Mouse (Mus musculus) MEL (cell line): ENCODE results near the gene Dhrs7. TPM values are rescaled to one million over a fixed set of nuclear protein-coding genes. Genes with fewer than 3 reads are reported as not detected.

Source experiments
- DNase-seq: peaks from one replicate; pipeline ENCODE4 v3.0.0; 2011; ENCODE audit warnings: low read depth, low spot score
- H3K27ac ChIP-seq: 2 replicates; pipeline ENCODE4 v1.5.1; 2012; ENCODE audit warnings: low read depth, mild to moderate bottlenecking, control low read depth, low read length, moderate library complexity; ENCODE audit not compliant: control insufficient read depth
- H3K27me3 ChIP-seq, 2 experiments: fragments of 150-350 bp in 1 of 2; sonication (generic) in 1 of 2; 2 replicates each; pipeline ENCODE4 v1.6.1; 2012; ENCODE audit warnings: low read length in 2 of 2, mild to moderate bottlenecking in 2 of 2, improper control_type of control experiment in 1 of 2, moderate library complexity in 1 of 2; ENCODE audit not compliant: insufficient read depth in 2 of 2, control insufficient read depth in 1 of 2
- H3K36me3 ChIP-seq, 2 experiments: 2 replicates each; pipeline ENCODE4 v1.6.1; 2012 to 2014; ENCODE audit warnings: low read length in 2 of 2, improper control_type of control experiment in 1 of 2, inconsistent platforms in 1 of 2, mild to moderate bottlenecking in 1 of 2; ENCODE audit not compliant: insufficient read depth in 2 of 2, control insufficient read depth in 1 of 2
- H3K4me1 ChIP-seq, 2 experiments: fragments of 150-350 bp in 1 of 2; sonication (generic) in 1 of 2; 2 replicates each; pipeline ENCODE4 v1.6.1; 2012; ENCODE audit warnings: low read length in 2 of 2, improper control_type of control experiment in 1 of 2, mild to moderate bottlenecking in 1 of 2; ENCODE audit not compliant: insufficient read depth in 2 of 2, control insufficient read depth in 1 of 2
- H3K4me3 ChIP-seq, 2 experiments: fragments of 150-350 bp in 1 of 2; sonication (generic) in 1 of 2; 2 replicates each; pipeline ENCODE4 v1.5.1; 2012; ENCODE audit warnings: low read depth in 2 of 2, low read length in 2 of 2, mild to moderate bottlenecking in 2 of 2, moderate library complexity in 2 of 2, control low read depth in 1 of 2, improper control_type of control experiment in 1 of 2; ENCODE audit not compliant: control insufficient read depth in 1 of 2, insufficient read depth in 1 of 2
- H3K79me2 ChIP-seq: 2 replicates; pipeline ENCODE4 v1.6.1; 2012; ENCODE audit warnings: mild to moderate bottlenecking, low read length, moderate library complexity; ENCODE audit not compliant: control insufficient read depth, poor library complexity, insufficient read depth
- H3K9ac ChIP-seq: 2 replicates; pipeline ENCODE4 v1.6.1; 2012; ENCODE audit warnings: low read depth, mild to moderate bottlenecking, control low read depth, low read length, moderate library complexity; ENCODE audit not compliant: control insufficient read depth, poor library complexity, severe bottlenecking
- H3K9me3 ChIP-seq: fragments of 150-350 bp; sonication (generic); replicated peaks from 2 replicates; pipeline ENCODE4 v1.6.1; 2012; ENCODE audit warnings: mild to moderate bottlenecking, low read length, improper control_type of control experiment, moderate library complexity; ENCODE audit not compliant: insufficient read depth
- CHD1 ChIP-seq: IDR thresholded peaks from 2 replicates; pipeline ENCODE4 v1.6.1; 2012; ENCODE audit warnings: low read depth, mild to moderate bottlenecking, inconsistent platforms, low read length, improper control_type of control experiment
- E2F4 ChIP-seq: IDR thresholded peaks from 2 replicates; pipeline ENCODE4 v1.6.1; 2011; ENCODE audit warnings: low read depth, low read length, improper control_type of control experiment, borderline replicate concordance
- EP300 ChIP-seq, 2 experiments: IDR thresholded peaks; 2 replicates each; pipeline ENCODE4 v1.6.1; 2011; ENCODE audit warnings: improper control_type of control experiment in 2 of 2, low read length in 2 of 2, low read depth in 1 of 2, mild to moderate bottlenecking in 1 of 2
- ETS1 ChIP-seq: IDR thresholded peaks from 2 replicates; pipeline ENCODE4 v1.6.1; 2012; ENCODE audit warnings: low read depth, mild to moderate bottlenecking, inconsistent platforms, low read length, improper control_type of control experiment, moderate library complexity
- GABPA ChIP-seq: IDR thresholded peaks from 2 replicates; pipeline ENCODE4 v1.6.1; 2012; ENCODE audit warnings: low read depth, mild to moderate bottlenecking, inconsistent platforms, low read length, improper control_type of control experiment, moderate library complexity
- MXI1 ChIP-seq: IDR thresholded peaks from 2 replicates; pipeline ENCODE4 v1.6.1; 2011; ENCODE audit warnings: mild to moderate bottlenecking, low read depth, low read length, improper control_type of control experiment
- MYB ChIP-seq: IDR thresholded peaks from 2 replicates; pipeline ENCODE4 v1.6.1; 2011; ENCODE audit warnings: mild to moderate bottlenecking, low read depth, low read length, improper control_type of control experiment
- NELFE ChIP-seq: IDR thresholded peaks from 2 replicates; pipeline ENCODE4 v1.6.1; 2011; ENCODE audit warnings: low read depth, low read length, improper control_type of control experiment
- NRF1 ChIP-seq: IDR thresholded peaks from 2 replicates; pipeline ENCODE4 v1.6.1; 2014; ENCODE audit warnings: low read depth, mild to moderate bottlenecking, inconsistent platforms, low read length, improper control_type of control experiment, moderate library complexity; ENCODE audit not compliant: poor library complexity, insufficient read depth, severe bottlenecking
- POLR2A ChIP-seq, 2 experiments: IDR thresholded peaks; 2 replicates each; pipeline ENCODE4 v1.6.1; 2011 to 2012; ENCODE audit warnings: low read length in 2 of 2, mild to moderate bottlenecking in 2 of 2, control low read depth in 1 of 2, improper control_type of control experiment in 1 of 2, low read depth in 1 of 2, moderate library complexity in 1 of 2; ENCODE audit not compliant: control insufficient read depth in 1 of 2, insufficient read depth in 1 of 2, poor library complexity in 1 of 2
- POLR2AphosphoS2 ChIP-seq: IDR thresholded peaks from 2 replicates; pipeline ENCODE4 v1.6.1; 2011; ENCODE audit warnings: low read length, improper control_type of control experiment
- SIN3A ChIP-seq: IDR thresholded peaks from 2 replicates; pipeline ENCODE4 v1.6.1; 2012; ENCODE audit warnings: low read length, improper control_type of control experiment, inconsistent platforms
- TCF12 ChIP-seq: IDR thresholded peaks from 2 replicates; pipeline ENCODE4 v1.6.1; 2014; ENCODE audit warnings: low read depth, mild to moderate bottlenecking, inconsistent platforms, low read length, improper control_type of control experiment, moderate library complexity
- USF1 ChIP-seq: IDR thresholded peaks from 2 replicates; pipeline ENCODE4 v1.6.1; 2014; ENCODE audit warnings: low read depth, mild to moderate bottlenecking, inconsistent platforms, low read length, improper control_type of control experiment, moderate library complexity
- USF2 ChIP-seq, 2 experiments: IDR thresholded peaks; 2 replicates each; pipeline ENCODE4 v1.6.1; 2011 to 2012; ENCODE audit warnings: improper control_type of control experiment in 2 of 2, low read length in 2 of 2, borderline replicate concordance in 1 of 2, inconsistent platforms in 1 of 2, low read depth in 1 of 2, mild to moderate bottlenecking in 1 of 2; ENCODE audit not compliant: insufficient read depth in 1 of 2
- ZC3H11A ChIP-seq: IDR thresholded peaks from 2 replicates; pipeline ENCODE4 v1.6.1; 2012; ENCODE audit warnings: low read depth, mild to moderate bottlenecking, inconsistent platforms, low read length, improper control_type of control experiment
- ZKSCAN1 ChIP-seq: IDR thresholded peaks from 2 replicates; pipeline ENCODE4 v1.6.1; 2012; ENCODE audit warnings: low read depth, mild to moderate bottlenecking, inconsistent platforms, low read length, improper control_type of control experiment, moderate library complexity
- ZNF384 ChIP-seq: IDR thresholded peaks from 2 replicates; pipeline ENCODE4 v1.6.1; 2012; ENCODE audit warnings: low read depth, mild to moderate bottlenecking, inconsistent platforms, low read length, improper control_type of control experiment
- polyA plus RNA-seq, 2 experiments: library from polyadenylated mRNA; stranded (reverse) in 1 of 2; unstranded in 1 of 2; fragments of >175 nt in 1 of 2; fragments of >200 nt in 1 of 2; gene quantifications; 2 replicates each; pipeline versions ENCODE4 v1.2.1 to v1.2.4; 2012; ENCODE audit warnings: low replicate concordance in 2 of 2, low read depth in 1 of 2; ENCODE audit not compliant: insufficient read length in 2 of 2, insufficient read depth in 1 of 2, missing spikeins in 1 of 2
- total RNA-seq: library from RNA; depleted of rRNA; stranded (reverse); fragments of 300-350 nt; gene quantifications from 2 replicates; pipeline ENCODE4 v1.2.3, GENCODE M21; 2012

The Dhrs7 gene
- total and polyA plus RNA-seq, 3 experiments: 11.6 to 14.9 TPM; not detected in 1

GRCm38 (mm10) chr12:72648921-72649320, 15.8 kb downstream of the Dhrs7 start:
- no peak overlapping the region for H3K9ac ChIP-seq
- no peak overlapping the region for H3K27ac ChIP-seq

GRCm38 (mm10) chr12:72638025-72638424, 26.7 kb downstream of the Dhrs7 start:
- no peaks in the 10 kb centered on the region for H3K9me3 ChIP-seq
- TF ChIP-seq MYB (no peak), GABPA (no peak), ZKSCAN1 (no peak), ZNF384 (no peak), MXI1 (no peak), TCF12 (no peak), USF1 (no peak), ETS1 (no peak)
- no peaks in the 10 kb centered on the region for H3K79me2 ChIP-seq
- no peak for DNase-seq
- no peak overlapping the region for H3K27ac ChIP-seq
- no peaks in the 10 kb centered on the region for H3K36me3 ChIP-seq
- no peak overlapping the region for H3K4me3 ChIP-seq
- H3K27me3 ChIP-seq: no peaks in the 10 kb centered on the region
- H3K4me1 ChIP-seq: no peaks in the 10 kb centered on the region
- H3K9ac ChIP-seq: no peak overlapping the region

More at GRCm38 (mm10) chr12:72648921-72649320, 15.8 kb downstream of the Dhrs7 start:
- H3K79me2 ChIP-seq: no peaks in the 10 kb centered on the region
- no peak for DNase-seq
- H3K4me1 ChIP-seq: no peaks in the 10 kb centered on the region
- no peaks in the 10 kb centered on the region for H3K27me3 ChIP-seq
- TF ChIP-seq EP300 (IDR thresholded peaks at IDR 0.05; ENCODE audit: low read depth in 1 of 2, low read length in 2 of 2) (no peak), POLR2A (IDR thresholded peaks at IDR 0.05; ENCODE audit: control insufficient read depth in 1 of 2, insufficient read depth in 1 of 2, low read depth in 1 of 2, low read length in 2 of 2, poor library complexity in 1 of 2) (no peak), CHD1 (no peak), ZC3H11A (no peak), USF2 (IDR thresholded peaks at IDR 0.05; ENCODE audit: borderline replicate concordance in 1 of 2, insufficient read depth in 1 of 2, low read depth in 1 of 2, low read length in 2 of 2) (no peak), NELFE (no peak), NRF1 (no peak), SIN3A (no peak), E2F4 (no peak), POLR2AphosphoS2 (no peak), MYB (no peak), GABPA (no peak)
- no peaks in the 10 kb centered on the region for H3K9me3 ChIP-seq
- no peaks in the 10 kb centered on the region for H3K36me3 ChIP-seq
- H3K4me3 ChIP-seq: no peak overlapping the region
